Mouse (Mus musculus): ENCODE data around the gene Kpnb1.

DNA sequence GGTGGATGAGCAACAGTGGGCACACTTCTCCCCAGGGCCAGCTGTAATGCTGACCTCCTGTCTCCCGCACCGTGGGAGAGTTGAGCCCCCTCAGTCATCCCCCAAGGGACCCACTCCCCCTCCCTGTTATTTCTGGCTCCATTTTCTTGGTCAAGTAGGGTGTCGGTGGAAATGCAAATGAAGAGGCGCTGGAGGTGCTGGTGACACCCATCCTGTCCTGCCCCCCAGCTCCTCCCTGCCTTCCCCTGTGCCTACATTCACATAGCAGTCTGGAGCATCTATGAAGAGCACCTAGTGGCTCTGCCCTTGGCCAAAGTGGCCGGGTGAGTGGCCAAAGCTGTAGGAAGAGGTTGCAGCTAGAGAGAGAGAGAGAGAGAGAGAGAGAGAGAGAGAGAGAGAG lies 54.4 kb downstream of the Kpnb1 start:
- no peak for TF ChIP-seq CTCF (conservative IDR thresholded peaks at IDR 0.05; ENCODE audit: low read length)
- no peak for TF ChIP-seq NANOG (IDR thresholded peaks at IDR 0.05; ENCODE audit: borderline replicate concordance, low read length)

Data from E14TG2a.4 (cell line).